Mouse (Mus musculus) hindbrain, embryonic 15.5 days (tissue): ENCODE measurements around the gene Denr. TPM values are rescaled to one million over a fixed set of nuclear protein-coding genes. Genes with fewer than 3 reads are reported as not detected.

Experiments
- ATAC-seq: fragments of 200-750 bp; cut with Nextera tagmentation; 2 replicates; pipeline ENCODE4 v1.8.0; 2017; ENCODE audit warnings: low read depth, moderate number of reproducible peaks, moderate TSS enrichment; ENCODE audit not compliant: low FRiP score
- H3K27ac ChIP-seq: fragments of 300-500 bp; sonication (generic); replicated peaks from 2 replicates; pipeline ENCODE4 v1.5.1; 2015; ENCODE audit warnings: mild to moderate bottlenecking, inconsistent platforms
- H3K27me3 ChIP-seq: fragments of 300-500 bp; sonication (generic); 2 replicates; pipeline ENCODE4 v1.6.1; 2015; ENCODE audit warnings: control low read depth, inconsistent platforms
- H3K36me3 ChIP-seq: fragments of 300-500 bp; sonication (generic); 2 replicates; pipeline ENCODE4 v1.6.1; 2015; ENCODE audit warnings: control low read depth, inconsistent platforms
- H3K4me1 ChIP-seq: fragments of 300-500 bp; sonication (generic); replicated peaks from 2 replicates; pipeline ENCODE4 v1.6.1; 2015; ENCODE audit warnings: control low read depth, inconsistent platforms
- H3K4me2 ChIP-seq: fragments of 300-500 bp; sonication (generic); 2 replicates; pipeline ENCODE4 v1.6.1; 2015; ENCODE audit warnings: moderate library complexity, mild to moderate bottlenecking, inconsistent platforms
- H3K4me3 ChIP-seq: fragments of 300-500 bp; sonication (generic); 2 replicates; pipeline ENCODE4 v1.5.1; 2015; ENCODE audit warnings: mild to moderate bottlenecking, inconsistent platforms
- H3K9ac ChIP-seq: fragments of 300-500 bp; sonication (generic); 2 replicates; pipeline ENCODE4 v1.6.1; 2015; ENCODE audit warnings: inconsistent platforms
- H3K9me3 ChIP-seq: fragments of 300-500 bp; sonication (generic); 2 replicates; pipeline ENCODE4 v1.6.1; 2016; ENCODE audit warnings: control low read depth, inconsistent platforms
- WGBS: fragments of 180-500 bp; shearing (Covaris S2); methylation state at CpG from one replicate; pipeline ENCODE4 v1.1.7; 2015; 5-methylcytosine and 5-hydroxymethylcytosine counted together
- polyA plus RNA-seq: library from polyadenylated mRNA; unstranded; fragments of >200 nt; fragmentation: Nextera tagmentation; extraction: Ambion mirVana; gene quantifications from 2 replicates; pipeline ENCODE4 v1.2.1, GENCODE M21; 2015

The Denr gene
- polyA plus RNA-seq, 1 experiment from 2014 or later: 118 TPM

- no peak overlapping the region for H3K4me2 ChIP-seq
- no peaks in the 10 kb centered on the region for H3K27me3 ChIP-seq
- H3K9me3 ChIP-seq: no peaks in the 10 kb centered on the region
- no peak overlapping the region for H3K4me3 ChIP-seq
- H3K4me1 ChIP-seq: no peaks in the 10 kb centered on the region
- no peak for ATAC-seq
- H3K9ac ChIP-seq: no peak overlapping the region
- H3K27ac ChIP-seq: no peak overlapping the region
- WGBS: 81% methylated on average over 8 of the region's 8 CpGs
- no peaks in the 10 kb centered on the region for H3K36me3 ChIP-seq
Measured at GRCm38 (mm10) chr5:123957213-123957612, 50.2 kb downstream of the Denr start.

- H3K36me3 ChIP-seq: no peaks in the 10 kb centered on the region
- H3K4me1 ChIP-seq: no peaks in the 10 kb centered on the region
- WGBS: 87% methylated on average over 3 of the region's 3 CpGs
- H3K9me3 ChIP-seq: no peaks in the 10 kb centered on the region
- H3K27me3 ChIP-seq: no peaks in the 10 kb centered on the region
- no peak overlapping the region for H3K4me3 ChIP-seq
- no peak overlapping the region for H3K4me2 ChIP-seq
- H3K27ac ChIP-seq: no peak overlapping the region
- ATAC-seq: no peak
- H3K9ac ChIP-seq: no peak overlapping the region
Measured at GRCm38 (mm10) chr5:123959018-123959417, 52.0 kb downstream of the Denr start.

GRCm38 (mm10) chr5:123960129-123960528, 53.2 kb downstream of the Denr start:
- Histone ChIP-seq H3K9ac (no peak overlapping the region), H3K4me2 (no peak overlapping the region), H3K27me3 (no peaks in the 10 kb centered on the region), H3K36me3 (no peaks in the 10 kb centered on the region), H3K4me3 (no peak overlapping the region), H3K4me1 (no peaks in the 10 kb centered on the region), H3K27ac (no peak overlapping the region), H3K9me3 (no peaks in the 10 kb centered on the region)
- no peak for ATAC-seq
- WGBS: 75% methylated on average over 8 of the region's 8 CpGs

- Histone ChIP-seq H3K4me2 (no peak overlapping the region), H3K4me1 (no peaks in the 10 kb centered on the region), H3K4me3 (no peak overlapping the region), H3K36me3 (no peaks in the 10 kb centered on the region), H3K9me3 (no peaks in the 10 kb centered on the region), H3K27me3 (no peaks in the 10 kb centered on the region), H3K27ac (no peak overlapping the region), H3K9ac (no peak overlapping the region)
- no peak for ATAC-seq
- WGBS: 81% methylated on average over 12 of the region's 12 CpGs
Measured at GRCm38 (mm10) chr5:123961046-123961445, 54.1 kb downstream of the Denr start.

GRCm38 (mm10) chr5:123964208-123964607, 57.2 kb downstream of the Denr start:
- Histone ChIP-seq H3K4me1 (no peaks in the 10 kb centered on the region), H3K9me3 (no peaks in the 10 kb centered on the region), H3K9ac (no peak overlapping the region), H3K4me3 (no peak overlapping the region), H3K36me3 (no peaks in the 10 kb centered on the region), H3K27ac (no peak overlapping the region), H3K4me2 (no peak overlapping the region), H3K27me3 (no peaks in the 10 kb centered on the region)
- ATAC-seq: no peak
- WGBS: 94% methylated on average over 4 of the region's 4 CpGs

GRCm38 (mm10) chr5:123966759-123967158, 59.8 kb downstream of the Denr start:
- Histone ChIP-seq H3K4me1 (no peaks in the 10 kb centered on the region), H3K27me3 (no peaks in the 10 kb centered on the region), H3K36me3 (no peaks in the 10 kb centered on the region), H3K4me3 (no peak overlapping the region), H3K4me2 (no peak overlapping the region), H3K9ac (no peak overlapping the region), H3K27ac (no peak overlapping the region), H3K9me3 (no peaks in the 10 kb centered on the region)
- no peak for ATAC-seq
- 89% methylated on average over 2 of the region's 2 CpGs for WGBS

GRCm38 (mm10) chr5:123968468-123968867, 61.5 kb downstream of the Denr start:
- WGBS: 92% methylated on average over 5 of the region's 5 CpGs
- no peaks in the 10 kb centered on the region for H3K9me3 ChIP-seq
- no peak overlapping the region for H3K27ac ChIP-seq
- H3K4me1 ChIP-seq: no peaks in the 10 kb centered on the region; the same call in 1 of the 2 replicates
- no peaks in the 10 kb centered on the region for H3K36me3 ChIP-seq
- H3K27me3 ChIP-seq: no peaks in the 10 kb centered on the region
- no peak for ATAC-seq
- H3K4me2 ChIP-seq: no peak overlapping the region
- H3K9ac ChIP-seq: no peak overlapping the region
- H3K4me3 ChIP-seq: no peak overlapping the region

- Histone ChIP-seq H3K4me3 (no peak overlapping the region), H3K4me2 (no peak overlapping the region), H3K9ac (no peak overlapping the region), H3K4me1 (no peaks in the 10 kb centered on the region; the same call in 1 of the 2 replicates), H3K27me3 (no peaks in the 10 kb centered on the region), H3K9me3 (no peaks in the 10 kb centered on the region), H3K27ac (no peak overlapping the region), H3K36me3 (no peaks in the 10 kb centered on the region)
- WGBS: 66% methylated on average over 8 of the region's 8 CpGs
- ATAC-seq: no peak
Measured at GRCm38 (mm10) chr5:123969216-123969615, 62.2 kb downstream of the Denr start.

- no peak overlapping the region for H3K4me3 ChIP-seq
- H3K27me3 ChIP-seq: no peaks in the 10 kb centered on the region; the same call in 1 of the 2 replicates
- H3K9ac ChIP-seq: no peak overlapping the region
- no peaks in the 10 kb centered on the region for H3K36me3 ChIP-seq
- peaks cover 12% of the 10 kb centered on the region for H3K4me1 ChIP-seq
- no peak for ATAC-seq
- no peaks in the 10 kb centered on the region for H3K9me3 ChIP-seq
- no peak overlapping the region for H3K27ac ChIP-seq
- no peak overlapping the region for H3K4me2 ChIP-seq
- 88% methylated on average over 4 of the region's 4 CpGs for WGBS
Measured at GRCm38 (mm10) chr5:123970576-123970975, 63.6 kb downstream of the Denr start.

GRCm38 (mm10) chr5:123972453-123972852, 65.5 kb downstream of the Denr start:
- 52% methylated on average over 6 of the region's 6 CpGs for WGBS
- Histone ChIP-seq H3K4me2 (no peak overlapping the region), H3K9me3 (no peaks in the 10 kb centered on the region), H3K9ac (no peak overlapping the region), H3K4me3 (no peak overlapping the region), H3K27me3 (no peaks in the 10 kb centered on the region; the same call in 1 of the 2 replicates), H3K27ac (no peak overlapping the region), H3K4me1 (peaks cover 20% of the 10 kb centered on the region), H3K36me3 (no peaks in the 10 kb centered on the region)
- no peak for ATAC-seq

- Histone ChIP-seq H3K9ac (peak within 1 kb of the TSS; percentile 82), H3K4me2 (peak within 1 kb of the TSS; percentile 89), H3K27ac (peak within 1 kb of the TSS; percentile 67), H3K27me3 (no peaks in the 10 kb centered on the region; the same call in 1 of the 2 replicates), H3K4me3 (peak within 1 kb of the TSS; percentile 77), H3K9me3 (no peaks in the 10 kb centered on the region), H3K36me3 (no peaks in the 10 kb centered on the region), H3K4me1 (peaks cover 20% of the 10 kb centered on the region)
- ATAC-seq: peak; percentile 80
- WGBS: 2% methylated on average over 84 of the region's 106 CpGs
Measured at GRCm38 (mm10) chr5:123973299-123974178, 66.6 kb downstream of the Denr start, which contains the start of gene Hip1r. TSS of gene Hip1r (plus strand) at chr5:123973628.

- 1% methylated on average over 14 of the region's 14 CpGs for WGBS
- peak; percentile 36; the same call in 1 of the 2 replicates for ATAC-seq
- H3K4me3 ChIP-seq: peak overlapping the region; percentile 77
- H3K9me3 ChIP-seq: no peaks in the 10 kb centered on the region
- peak overlapping the region; percentile 67 for H3K27ac ChIP-seq
- H3K4me1 ChIP-seq: peaks cover 20% of the 10 kb centered on the region
- H3K9ac ChIP-seq: peak overlapping the region; percentile 82
- no peaks in the 10 kb centered on the region; the same call in 1 of the 2 replicates for H3K27me3 ChIP-seq
- H3K4me2 ChIP-seq: peak overlapping the region; percentile 89
- H3K36me3 ChIP-seq: no peaks in the 10 kb centered on the region
Measured at GRCm38 (mm10) chr5:123974179-123974485, 67.2 kb downstream of the Denr start.
